Mouse (Mus musculus): ENCODE measurements at regions not wholly inside any gene's neighbourhood (a gene's known extent, or its start where the extent isn't known, plus 50 kb on each side); places are given as distances from the start of the nearest gene placed in this dataset.

GRCm38 (mm10) chr14:68022925-68023324 lies 1271.2 kb downstream of the Synb start:
- DNase-seq: no peak

- DNase-seq: no peak
These were observed 1272.9 kb downstream of the Synb start for GRCm38 (mm10) chr14:68021240-68021639.

GRCm38 (mm10) chr14:68020769-68021168 lies 1273.3 kb downstream of the Synb start:
- no peak for DNase-seq

GRCm38 (mm10) chr14:68018686-68019085 lies 1275.4 kb downstream of the Synb start:
- no peak for DNase-seq

- peak in 1 of 2 experiments; percentile 40 for DNase-seq
These were observed 1297.2 kb downstream of the Synb start for GRCm38 (mm10) chr14:67996790-67997417.

GRCm38 (mm10) chr14:67993611-67994051 lies 1300.5 kb downstream of the Synb start:
- no peak for DNase-seq

- peak; percentile 46 to 73 for DNase-seq
These were observed 1301.0 kb downstream of the Synb start for GRCm38 (mm10) chr14:67993142-67993541.

GRCm38 (mm10) chr14:67992088-67992487 lies 1302.0 kb downstream of the Synb start:
- DNase-seq: no peak

GRCm38 (mm10) chr14:67990271-67990670 lies 1303.8 kb downstream of the Synb start:
- DNase-seq: no peak
